Mouse (Mus musculus) olfactory bulb, adult 2 months (tissue): ENCODE data around the gene Dbn1.

Source experiments
- CTCF ChIP-seq: fragments of 200-500 bp; IDR thresholded peaks from 2 replicates; pipeline ENCODE4 v1.5.1; 2012; ENCODE audit warnings: low read depth, mild to moderate bottlenecking, low read length, moderate library complexity; ENCODE audit not compliant: insufficient read depth
- POLR2A ChIP-seq: fragments of 200-500 bp; IDR thresholded peaks from 2 replicates; pipeline ENCODE4 v1.6.1; 2012; ENCODE audit warnings: mild to moderate bottlenecking, low read depth, low read length, moderate library complexity; ENCODE audit not compliant: insufficient read depth

DNA sequence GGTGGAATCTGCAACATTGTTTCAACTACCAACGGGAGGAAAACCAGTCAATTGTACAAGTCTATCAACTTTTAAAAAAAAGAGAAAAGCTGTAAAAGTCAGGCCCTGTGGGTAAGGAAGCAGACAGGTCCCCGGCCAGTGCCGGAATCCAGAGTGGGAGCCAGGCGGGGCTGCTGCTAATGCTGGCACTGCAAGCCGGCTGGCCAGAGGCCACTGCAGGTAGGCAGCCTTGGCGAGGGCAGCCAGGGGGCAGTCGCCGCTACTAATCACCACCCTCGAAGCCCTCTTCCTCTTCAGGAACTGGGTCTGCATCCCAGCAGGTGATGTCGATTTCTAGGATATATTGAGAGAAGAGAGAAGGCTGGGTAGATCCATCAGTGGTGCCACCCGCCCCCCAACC, 13.9 kb downstream of the Dbn1 start:
- TF ChIP-seq CTCF (no peak), POLR2A (no peak)
